Mouse (Mus musculus): ENCODE results near the gene Rnf10. TPM values are rescaled to one million over a fixed set of nuclear protein-coding genes. Genes with fewer than 3 reads are reported as not detected.

Rnf10 gene
- polyA plus RNA-seq, 1 experiment, result 168 TPM

DNA sequence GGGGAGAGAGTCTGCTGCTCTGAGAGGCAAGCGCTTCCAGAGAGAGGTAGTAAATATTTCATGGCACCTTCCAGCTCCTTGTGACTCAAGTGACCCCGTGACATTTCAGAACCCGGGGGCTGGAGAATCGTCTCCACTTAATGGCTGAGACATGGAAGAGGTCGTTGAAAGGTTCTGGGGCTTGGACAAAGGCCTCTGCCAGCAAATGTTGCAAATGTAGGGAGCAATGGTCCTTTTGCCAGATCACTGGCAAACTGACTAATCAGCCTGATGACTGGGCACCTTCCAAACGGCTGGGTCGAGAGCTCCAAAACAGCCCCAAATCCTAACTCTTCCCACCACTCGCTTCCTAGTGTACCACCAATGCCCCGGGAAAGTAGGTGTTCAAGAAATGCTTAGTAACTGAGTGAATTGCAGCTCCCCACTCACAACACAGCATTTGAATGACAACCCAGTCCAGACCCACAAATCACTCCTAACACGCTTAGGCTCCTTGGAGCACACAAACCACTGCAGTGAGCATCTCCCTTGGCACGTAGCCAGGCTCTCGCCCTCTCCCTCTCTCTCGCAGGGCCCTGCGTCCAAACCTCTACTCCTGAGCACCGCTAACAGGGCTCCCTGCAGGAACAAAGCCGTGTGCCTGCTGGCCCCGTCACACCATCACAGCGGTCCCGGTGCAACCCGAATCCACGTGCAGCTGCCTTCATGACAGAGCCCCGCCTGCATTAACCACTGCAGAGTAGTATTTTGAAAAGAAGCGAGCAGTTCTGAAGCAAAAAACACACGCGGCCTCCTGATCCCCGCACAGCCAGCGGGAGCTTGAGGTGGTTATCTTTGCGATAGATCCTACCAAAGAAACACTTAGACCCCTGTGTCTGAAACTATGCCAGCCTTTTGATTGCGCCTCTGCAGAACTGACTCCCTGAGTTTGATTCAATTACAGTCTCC lies 80.5 kb downstream of the Rnf10 start:
- H3K4me3 ChIP-seq (ENCODE audit: insufficient read depth, low read length), result no peak overlapping the region
- no peak for TF ChIP-seq CTCF (IDR thresholded peaks at IDR 0.05; ENCODE audit: borderline replicate concordance, insufficient read depth, low read length)
- TF ChIP-seq POLR2A (IDR thresholded peaks at IDR 0.05; ENCODE audit: low read depth, low read length), result no peak
- H3K27ac ChIP-seq (ENCODE audit: insufficient read depth, low read length), result no peak overlapping the region
- no peaks in the 10 kb centered on the region for H3K4me1 ChIP-seq (ENCODE audit: control insufficient read depth, insufficient read depth, low read length)

Other genes with a start within 250 kb of the Rnf10 start
- gene Gm10401, start 174.6 kb downstream of the Rnf10 start, polyA plus RNA-seq (2011; ENCODE audit: insufficient read length, low read depth, missing spikeins), result not detected in 2 replicates
- gene Acads, start 153.6 kb downstream of the Rnf10 start, polyA plus RNA-seq (2011; ENCODE audit: insufficient read length, low read depth, missing spikeins), result 23.8 and 27.9 TPM in 2 replicates
- gene Unc119b, start 137.9 kb downstream of the Rnf10 start, polyA plus RNA-seq (2011; ENCODE audit: insufficient read length, low read depth, missing spikeins), result 18.6 and 19.8 TPM in 2 replicates
- 182 and 220 TPM in 2 replicates for gene Mlec, start 114.7 kb downstream of the Rnf10 start, polyA plus RNA-seq (2011; ENCODE audit: insufficient read length, low read depth, missing spikeins)
- 2.2 and 3.3 TPM in 2 replicates for gene Cabp1, start 78.5 kb downstream of the Rnf10 start, polyA plus RNA-seq (2011; ENCODE audit: insufficient read length, low read depth, missing spikeins)
- gene Pop5, start 37.1 kb downstream of the Rnf10 start, polyA plus RNA-seq (2011; ENCODE audit: insufficient read length, low read depth, missing spikeins), result 18.6 and 22.8 TPM in 2 replicates
- 15.8 and 17.5 TPM in 2 replicates for gene Coq5, start 6.8 kb upstream of the Rnf10 start, polyA plus RNA-seq (2011; ENCODE audit: insufficient read length, low read depth, missing spikeins)
- 572 and 612 TPM in 2 replicates for gene Dynll1, start 28.1 kb upstream of the Rnf10 start, polyA plus RNA-seq (2011; ENCODE audit: insufficient read length, low read depth, missing spikeins)
- 90.7 and 96.9 TPM in 2 replicates for gene Srsf9, start 54.3 kb upstream of the Rnf10 start, polyA plus RNA-seq (2011; ENCODE audit: insufficient read length, low read depth, missing spikeins)
- gene Gatc, start 68.3 kb upstream of the Rnf10 start, polyA plus RNA-seq (2011; ENCODE audit: insufficient read length, low read depth, missing spikeins), result 13.6 and 18.7 TPM in 2 replicates
- 20.4 and 20.5 TPM in 2 replicates for gene Triap1, start 68.3 kb upstream of the Rnf10 start, polyA plus RNA-seq (2011; ENCODE audit: insufficient read length, low read depth, missing spikeins)
- 280 and 336 TPM in 2 replicates for gene Cox6a1, start 76.1 kb upstream of the Rnf10 start, polyA plus RNA-seq (2011; ENCODE audit: insufficient read length, low read depth, missing spikeins)
- gene Msi1, start 156.7 kb upstream of the Rnf10 start, polyA plus RNA-seq (2011; ENCODE audit: insufficient read length, low read depth, missing spikeins), result 4.8 and 9.1 TPM in 2 replicates
- gene Pla2g1b, start 193.4 kb upstream of the Rnf10 start, polyA plus RNA-seq (2011; ENCODE audit: insufficient read length, low read depth, missing spikeins), result not detected in 2 replicates
- 12.8 and 18.5 TPM in 2 replicates for gene Sirt4, start 211.8 kb upstream of the Rnf10 start, polyA plus RNA-seq (2011; ENCODE audit: insufficient read length, low read depth, missing spikeins)
- 25.7 and 35.2 TPM in 2 replicates for gene Pxn, start 233.8 kb upstream of the Rnf10 start, polyA plus RNA-seq (2011; ENCODE audit: insufficient read length, low read depth, missing spikeins)